Mouse (Mus musculus) lung, adult 2 months (tissue): ENCODE results near the gene Brca2.

Experiments used
- CTCF ChIP-seq: fragments of 200-500 bp; IDR thresholded peaks from 2 replicates; pipeline ENCODE4 v1.5.1; 2011; ENCODE audit warnings: mild to moderate bottlenecking, low read length, control low read depth; ENCODE audit not compliant: insufficient read depth
- POLR2A ChIP-seq: fragments of 200-500 bp; IDR thresholded peaks from 2 replicates; pipeline ENCODE4 v1.6.1; 2011; ENCODE audit warnings: low read depth, mild to moderate bottlenecking, control low read depth, low read length, borderline replicate concordance; ENCODE audit errors: extremely low read depth

DNA sequence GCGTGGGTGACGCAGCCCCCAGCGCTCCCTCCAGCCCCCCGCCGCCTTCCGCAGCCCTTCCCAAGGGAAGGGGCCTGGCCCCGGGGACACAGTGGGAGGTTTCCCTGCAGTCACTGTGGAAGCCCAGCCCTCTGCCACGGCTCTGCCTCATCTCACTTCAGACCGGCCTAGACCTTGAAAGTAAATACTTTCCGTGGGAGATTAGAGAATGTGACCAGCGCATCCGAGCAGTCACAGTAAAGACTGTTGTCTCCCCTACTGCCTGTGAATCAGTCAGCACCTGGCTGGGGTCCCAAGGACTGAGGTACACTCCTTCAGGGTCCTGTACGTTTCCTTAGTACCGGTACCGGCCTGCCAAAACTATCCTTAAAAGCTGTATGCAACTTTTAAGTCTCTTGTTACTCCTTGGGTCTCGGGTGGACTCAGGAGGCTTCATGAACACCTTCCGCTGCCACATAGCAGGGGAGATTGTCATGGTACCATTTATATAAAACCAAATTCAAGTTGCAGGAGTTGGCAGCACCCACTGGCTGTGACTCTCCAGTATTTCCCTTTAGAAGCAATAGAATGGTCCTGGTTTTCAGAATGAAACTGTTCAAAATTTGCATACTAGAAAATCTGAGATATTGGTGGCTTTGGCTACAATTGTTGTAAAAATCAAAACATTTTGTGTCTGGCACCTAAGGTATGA lies 72.4 kb downstream of the Brca2 start:
- TF ChIP-seq POLR2A, result no peak
- no peak for TF ChIP-seq CTCF
